Mouse (Mus musculus) lung, adult 2 months (tissue): ENCODE data around the gene Rab44.

Experiments
- CTCF ChIP-seq: fragments of 200-500 bp; IDR thresholded peaks from 2 replicates; pipeline ENCODE4 v1.5.1; 2011; ENCODE audit warnings: mild to moderate bottlenecking, low read length, control low read depth; ENCODE audit not compliant: insufficient read depth
- POLR2A ChIP-seq: fragments of 200-500 bp; IDR thresholded peaks from 2 replicates; pipeline ENCODE4 v1.6.1; 2011; ENCODE audit warnings: low read depth, mild to moderate bottlenecking, control low read depth, low read length, borderline replicate concordance; ENCODE audit errors: extremely low read depth

GRCm38 (mm10) chr17:29168996-29169601, 55.2 kb downstream of the Rab44 start:
- TF ChIP-seq POLR2A (no peak), CTCF (peak; percentile 55)
